Mouse (Mus musculus) intestine, postnatal 0 days (tissue): ENCODE data around the gene 4930583I09Rik. TPM values are rescaled to one million over a fixed set of nuclear protein-coding genes. Genes with fewer than 3 reads are reported as not detected.

ENCODE experiments used
- ATAC-seq: fragments of 200-750 bp; cut with Nextera tagmentation; 2 replicates; pipeline ENCODE4 v1.8.0; 2017; ENCODE audit warnings: mild to moderate bottlenecking, moderate TSS enrichment, moderate library complexity
- H3K27ac ChIP-seq: fragments of 300-500 bp; sonication (generic); 2 replicates; pipeline ENCODE4 v1.5.1; 2014; ENCODE audit warnings: mild to moderate bottlenecking, low read depth, low read length, moderate library complexity
- H3K27me3 ChIP-seq: fragments of 300-500 bp; sonication (generic); replicated peaks from 2 replicates; pipeline ENCODE4 v1.6.1; 2014; ENCODE audit warnings: low read length, mixed read lengths; ENCODE audit not compliant: control insufficient read depth, insufficient read depth
- H3K36me3 ChIP-seq: fragments of 300-500 bp; sonication (generic); 2 replicates; pipeline ENCODE4 v1.6.1; 2014; ENCODE audit warnings: mild to moderate bottlenecking, moderate library complexity; ENCODE audit not compliant: control insufficient read depth, insufficient read depth
- H3K4me1 ChIP-seq: fragments of 300-500 bp; sonication (generic); replicated peaks from 2 replicates; pipeline ENCODE4 v1.6.1; 2014; ENCODE audit warnings: antibody characterized with exemption, low read length, mixed read lengths; ENCODE audit not compliant: control insufficient read depth, insufficient read depth
- H3K4me2 ChIP-seq: fragments of 300-500 bp; sonication (generic); replicated peaks from 2 replicates; pipeline ENCODE4 v1.6.1; 2014; ENCODE audit warnings: low read depth, mild to moderate bottlenecking, moderate library complexity
- H3K4me3 ChIP-seq: fragments of 300-500 bp; sonication (generic); 2 replicates; pipeline ENCODE4 v1.5.1; 2014; ENCODE audit warnings: low read depth, low read length
- H3K9ac ChIP-seq: fragments of 300-500 bp; sonication (generic); 2 replicates; pipeline ENCODE4 v1.6.1; 2014; ENCODE audit warnings: mild to moderate bottlenecking, low read depth, low read length
- H3K9me3 ChIP-seq: fragments of 300-500 bp; sonication (generic); 2 replicates; pipeline ENCODE4 v1.6.1; 2016; ENCODE audit warnings: mixed run types; ENCODE audit not compliant: control insufficient read depth
- CTCF ChIP-seq: sonication (generic); IDR thresholded peaks from 2 replicates; pipeline ENCODE4 v1.5.1; 2016; ENCODE audit warnings: low read depth, mild to moderate bottlenecking, control low read depth, antibody characterized with exemption, moderate library complexity
- WGBS: fragments of 180-500 bp; shearing (Covaris S2); extraction: QIAGEN DNeasy Blood & Tissue Kit; methylation state at CpG from one replicate; pipeline ENCODE4 v1.1.7; 2014; 5-methylcytosine and 5-hydroxymethylcytosine counted together
- polyA plus RNA-seq: library from polyadenylated mRNA; unstranded; fragments of >200 nt; fragmentation: Nextera tagmentation; extraction: Ambion mirVana; gene quantifications from 2 replicates; pipeline ENCODE4 v1.2.1, GENCODE M21; 2015

Gene 4930583I09Rik
- polyA plus RNA-seq, 1 experiment from 2014 or later, result not detected

- no peak overlapping the region for H3K9ac ChIP-seq
- no peaks in the 10 kb centered on the region for H3K4me1 ChIP-seq
- no peak for TF ChIP-seq CTCF
- WGBS, result 93% methylated on average over 13 of the region's 13 CpGs
- no peak overlapping the region for H3K4me2 ChIP-seq
- H3K36me3 ChIP-seq, result no peaks in the 10 kb centered on the region
- no peak for ATAC-seq
- no peaks in the 10 kb centered on the region for H3K9me3 ChIP-seq
- no peak overlapping the region for H3K4me3 ChIP-seq
- H3K27ac ChIP-seq, result no peak overlapping the region
- no peaks in the 10 kb centered on the region for H3K27me3 ChIP-seq
Measured at GRCm38 (mm10) chr17:64788301-64788700, 47.6 kb downstream of the 4930583I09Rik start.

GRCm38 (mm10) chr17:64785961-64786360, 49.9 kb downstream of the 4930583I09Rik start:
- no peak for ATAC-seq
- Histone ChIP-seq H3K36me3 (no peaks in the 10 kb centered on the region), H3K9me3 (no peaks in the 10 kb centered on the region), H3K27ac (no peak overlapping the region), H3K27me3 (no peaks in the 10 kb centered on the region), H3K4me3 (no peak overlapping the region), H3K9ac (no peak overlapping the region), H3K4me1 (no peaks in the 10 kb centered on the region), H3K4me2 (no peak overlapping the region)
- TF ChIP-seq CTCF, result no peak
- WGBS, result 27% methylated on average over 1 of the region's 1 CpGs

Other genes with a start within 250 kb of the 4930583I09Rik start
- gene Man2a1, start 235.3 kb downstream of the 4930583I09Rik start, polyA plus RNA-seq, result 7.2 and 8.7 TPM in 2 replicates